Mouse (Mus musculus) small intestine, adult 2 months (tissue): ENCODE data around the gene Ibtk.

ENCODE experiments used
- CTCF ChIP-seq: fragments of 200-500 bp; IDR thresholded peaks from 2 replicates; pipeline ENCODE4 v1.5.1; 2012; ENCODE audit warnings: low read depth, mild to moderate bottlenecking, control low read depth, inconsistent platforms, low read length, moderate library complexity, mixed read lengths; ENCODE audit not compliant: insufficient replicate concordance, insufficient read length; ENCODE audit errors: extremely low read depth
- POLR2A ChIP-seq: fragments of 200-500 bp; IDR thresholded peaks from 2 replicates; pipeline ENCODE4 v1.6.1; 2012; ENCODE audit warnings: low read depth, mild to moderate bottlenecking, control low read depth, inconsistent platforms, low read length, moderate library complexity

DNA sequence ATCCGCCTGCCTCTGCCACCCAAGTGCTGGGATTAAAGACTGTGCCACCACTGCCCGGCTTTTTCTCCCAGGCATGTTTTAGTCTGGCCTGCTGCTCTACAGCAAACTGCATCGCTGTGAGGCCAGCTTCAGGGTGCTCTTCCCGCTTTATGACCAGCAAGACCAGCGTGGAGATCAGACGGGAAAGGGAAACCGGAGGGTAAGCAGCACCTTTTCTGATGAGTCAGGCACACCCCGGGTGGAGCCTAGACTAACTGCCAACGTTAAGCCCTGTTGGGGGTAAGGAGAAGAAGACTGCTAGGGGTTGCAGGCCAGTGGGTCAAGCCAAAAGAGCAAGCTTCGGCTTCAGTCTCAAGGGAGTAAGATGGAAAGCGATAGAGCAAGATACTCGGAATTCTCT, 23.1 kb upstream of the Ibtk start:
- TF ChIP-seq CTCF (no peak), POLR2A (no peak)
